Mouse (Mus musculus) ES-Bruce4 (cell line): ENCODE measurements around the gene Bmf.

Experiments used
- CTCF ChIP-seq: IDR thresholded peaks from one replicate; pipeline ENCODE4 v1.8.1; 2011; ENCODE audit warnings: low read depth, low read length
- POLR2A ChIP-seq: IDR thresholded peaks from one replicate; pipeline ENCODE4 v1.8.1; 2011; ENCODE audit warnings: low read length; ENCODE audit not compliant: insufficient read depth

DNA sequence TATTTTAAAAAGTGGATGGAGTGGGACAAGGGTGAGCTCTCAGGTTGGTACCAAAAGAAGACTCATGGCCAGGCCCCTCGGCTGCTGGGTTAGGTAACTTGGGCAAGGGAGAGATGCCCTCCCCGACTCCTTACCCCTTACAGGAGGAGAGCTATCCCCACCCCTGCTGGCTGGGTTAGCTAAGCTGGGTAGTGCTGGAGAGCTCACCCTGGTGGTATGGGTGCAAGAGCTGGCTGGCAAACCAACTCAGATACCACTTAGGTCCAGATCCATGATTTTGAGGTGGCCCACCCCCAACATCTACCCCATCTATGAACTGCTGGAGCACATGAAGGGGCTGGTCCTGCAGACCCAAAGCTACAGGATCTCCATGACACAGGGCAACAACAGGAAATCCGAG is 24.7 kb downstream of the Bmf start:
- TF ChIP-seq CTCF = no peak
- no peak for TF ChIP-seq POLR2A
